Mouse (Mus musculus) 3T3-L1 (cell line): ENCODE results near the gene Cttn.

ENCODE experiments used
- DNase-seq: peaks from one replicate; pipeline ENCODE4 v3.0.0-alpha.2; 2015; ENCODE audit warnings: low read depth, low spot score

The Cttn gene

DNA sequence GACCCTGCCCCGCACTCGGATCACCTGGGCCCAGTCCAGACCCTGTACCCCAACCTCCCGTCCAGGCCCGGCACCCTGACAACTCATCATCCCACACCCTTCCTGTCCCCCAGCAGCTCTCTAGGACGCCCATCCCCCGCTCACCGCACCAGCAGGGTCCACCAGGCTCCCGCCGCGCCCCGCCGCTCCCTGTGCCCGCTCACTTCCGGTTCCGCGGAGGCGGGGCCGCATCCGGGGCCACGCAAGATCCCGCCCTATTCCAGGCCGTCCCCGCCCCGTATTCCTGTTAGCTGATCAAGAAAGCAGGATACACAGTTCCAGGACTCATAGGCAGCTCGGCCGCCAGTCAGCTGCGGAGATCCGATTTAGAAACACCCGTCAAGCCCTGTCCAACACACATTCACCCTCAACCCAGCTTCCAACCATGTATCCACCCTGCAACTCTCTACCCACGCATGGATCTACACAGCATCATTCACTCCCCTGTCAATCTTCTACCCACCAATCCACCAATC, at the start of gene Cttn:
Gene Cttn (minus strand): TSS at position 465 of the 515 bp plus-strand sequence.
- DNase-seq = peak; percentile 88

DNA sequence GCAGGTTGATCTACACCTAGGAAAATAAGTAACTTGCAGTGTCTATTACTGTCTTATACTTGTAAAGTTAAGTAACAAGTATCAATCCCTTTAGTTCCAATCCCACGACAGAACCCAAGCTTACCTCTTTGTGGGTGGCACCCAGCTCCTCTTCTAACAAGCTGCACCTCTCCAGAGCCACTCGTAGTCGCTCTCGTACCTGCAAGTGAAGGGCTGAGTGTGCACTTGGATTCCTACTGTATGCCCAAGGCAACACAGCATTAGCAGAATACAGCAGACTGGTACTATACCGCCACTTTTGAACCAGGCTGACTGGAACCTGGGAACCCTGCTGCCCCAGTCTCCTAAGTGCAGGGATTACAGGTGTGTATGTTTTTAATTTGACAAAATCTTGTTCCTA, 49.0 kb upstream of the Cttn start:
- DNase-seq = no peak

DNA sequence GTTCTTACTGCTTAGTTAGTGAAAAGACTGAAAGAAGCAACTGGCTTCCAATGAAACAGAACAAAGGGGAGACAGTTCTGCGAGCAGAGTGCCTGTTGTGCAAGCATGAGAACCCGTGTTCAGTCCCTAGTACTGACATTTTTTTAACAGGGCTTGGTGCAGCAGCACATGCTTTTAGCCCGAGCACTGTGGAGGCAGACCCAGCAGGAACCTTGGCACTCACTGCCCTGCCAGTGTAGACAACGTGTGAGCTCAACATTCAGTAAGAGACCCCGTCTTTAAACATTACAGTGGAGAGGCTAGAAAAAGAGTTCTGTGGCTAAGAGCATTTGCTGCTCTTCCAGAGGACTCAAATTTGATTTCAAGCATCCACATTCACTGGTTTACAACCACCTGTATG, 45.9 kb upstream of the Cttn start:
- no peak for DNase-seq

DNA sequence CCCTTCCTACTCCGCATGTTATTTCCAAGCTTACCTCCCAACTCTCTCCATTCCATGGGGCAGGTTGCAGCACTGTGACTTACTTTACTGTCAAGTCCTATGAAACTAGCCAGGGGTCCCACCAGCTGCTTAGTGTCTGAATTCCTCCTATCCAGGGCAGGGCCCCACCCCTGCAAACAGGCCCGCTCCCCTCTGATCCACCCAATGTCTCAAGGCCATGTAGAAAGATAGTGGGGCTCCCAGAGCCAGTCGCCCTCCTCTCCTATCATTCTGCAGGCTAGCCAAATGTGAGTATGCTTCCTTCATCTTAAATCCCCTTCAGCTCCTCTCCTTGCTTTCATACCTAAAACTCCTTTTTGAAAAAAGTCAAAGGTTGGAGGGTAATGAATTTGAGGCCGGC, 38.3 kb upstream of the Cttn start:
- no peak for DNase-seq

DNA sequence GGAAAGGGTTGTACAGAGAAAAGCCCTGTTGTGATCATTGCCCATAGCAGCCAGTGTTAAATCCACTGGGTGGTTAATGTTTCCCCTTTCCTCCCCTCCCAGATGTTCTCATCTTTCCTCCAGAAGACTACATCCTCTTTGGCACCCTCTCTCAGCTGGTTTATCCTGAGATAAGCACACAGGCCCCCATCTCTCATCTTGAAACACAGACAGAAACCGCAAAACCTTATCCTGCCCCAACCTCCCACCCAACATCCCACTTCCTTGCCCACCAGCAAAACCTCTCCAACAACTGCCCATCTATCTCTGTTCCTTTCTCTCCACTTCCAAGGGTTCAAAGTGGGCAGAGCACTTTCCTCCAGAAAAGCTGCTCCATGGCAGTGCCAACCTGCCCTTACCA, 36.0 kb upstream of the Cttn start:
- no peak for DNase-seq

DNA sequence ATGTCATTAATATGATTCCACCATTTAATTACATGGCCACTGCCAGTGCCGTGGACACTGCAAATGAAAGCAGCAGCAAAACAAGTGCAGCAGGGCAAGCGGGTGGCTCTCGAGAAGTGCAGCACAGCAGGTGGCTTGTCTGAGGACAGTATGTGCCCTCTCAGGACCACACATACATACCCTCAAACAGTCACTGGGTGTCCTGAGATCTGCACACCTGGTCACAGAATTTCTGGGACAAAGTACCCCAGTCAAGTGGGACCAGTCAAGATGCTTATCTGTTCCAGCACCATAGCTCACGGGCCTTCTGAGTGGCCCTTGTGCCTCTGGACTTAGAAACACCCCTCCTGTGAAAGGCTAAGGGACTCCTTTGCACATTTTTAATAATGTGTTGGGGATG, 33.1 kb upstream of the Cttn start:
- DNase-seq = no peak

DNA sequence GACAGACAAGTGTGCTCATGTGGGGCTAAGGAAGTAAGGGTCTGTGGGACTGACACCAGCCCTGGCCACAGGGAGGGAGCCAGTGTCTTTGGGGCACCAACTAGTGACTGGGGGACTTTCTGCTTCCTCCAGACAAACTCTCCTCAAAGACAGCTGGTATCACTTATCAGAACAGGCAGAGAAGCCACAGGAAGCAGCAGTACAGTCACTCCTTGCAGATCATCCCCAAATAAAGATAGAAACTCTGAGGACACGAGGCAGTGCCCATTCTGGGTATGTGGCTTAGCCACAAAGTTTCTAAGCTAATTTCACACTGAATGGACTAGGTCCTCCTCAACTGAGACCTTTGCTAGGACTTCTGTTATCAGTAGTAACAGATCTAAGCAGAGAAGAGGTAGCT, 22.1 kb upstream of the Cttn start:
- DNase-seq = no peak

DNA sequence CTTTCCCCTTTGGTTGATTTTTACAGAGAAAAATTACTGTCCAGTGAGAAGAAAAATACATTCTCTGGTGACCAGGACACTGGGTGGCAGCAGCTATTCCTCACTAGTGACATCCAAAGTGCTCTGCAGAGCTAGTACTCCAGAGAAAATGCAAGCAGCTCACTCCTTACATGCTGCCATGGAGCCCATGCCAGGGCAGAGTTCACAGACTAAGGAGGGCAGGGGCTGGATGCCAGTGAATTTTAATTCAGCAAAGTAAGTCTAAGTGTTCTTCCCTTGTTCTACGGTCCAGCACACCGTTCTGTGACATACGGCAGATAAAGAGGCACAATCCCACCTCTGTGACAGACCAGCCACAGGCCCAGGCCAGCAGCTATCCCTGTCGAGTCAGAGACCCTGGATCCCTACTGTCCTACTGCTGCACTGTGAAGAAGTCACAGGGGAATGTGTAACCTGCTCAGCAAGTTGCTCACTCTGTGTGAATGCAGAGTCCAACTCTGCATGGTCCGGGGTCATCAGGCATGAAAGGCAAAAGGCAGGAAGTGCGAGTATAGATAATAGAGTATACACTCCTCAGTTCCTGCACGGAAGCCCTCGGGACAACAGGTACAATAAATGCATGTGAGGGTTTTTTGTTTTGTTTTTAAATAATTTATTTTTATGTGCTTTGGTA, 19.5 kb upstream of the Cttn start:
- no peak for DNase-seq

DNA sequence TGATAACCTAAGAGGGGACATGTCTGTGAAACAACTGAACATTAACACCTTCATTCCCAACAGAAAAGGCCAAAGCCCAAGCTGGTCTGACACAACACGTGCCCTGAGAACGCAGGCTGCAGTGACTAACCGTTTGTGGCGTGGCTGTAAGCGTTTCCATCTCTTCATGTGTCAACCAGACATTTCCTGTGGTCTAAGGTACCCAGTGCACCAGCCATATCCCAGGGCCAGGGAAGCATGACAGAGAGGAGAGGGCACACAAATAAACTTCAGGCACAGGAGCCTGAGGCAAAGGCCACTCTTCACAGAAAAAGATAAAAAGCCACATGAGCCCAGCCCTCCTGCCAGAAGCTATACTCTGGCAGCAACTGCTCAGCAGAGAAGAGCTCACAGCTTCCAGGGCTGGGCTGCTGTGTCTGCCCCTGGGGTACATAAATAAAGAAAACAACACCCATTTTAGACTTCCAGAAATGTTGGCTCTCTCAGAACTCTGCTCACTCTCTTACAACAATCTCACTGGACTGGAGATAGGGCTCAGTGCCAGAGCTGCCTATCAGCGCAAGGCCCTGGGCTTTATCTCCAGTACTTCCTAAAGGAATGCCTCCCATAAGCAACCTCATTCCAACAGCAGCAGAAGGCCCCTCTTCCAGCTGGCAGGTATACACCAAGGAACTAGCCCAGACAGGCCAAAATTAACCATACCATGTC, 18.4 kb upstream of the Cttn start:
- DNase-seq = no peak

DNA sequence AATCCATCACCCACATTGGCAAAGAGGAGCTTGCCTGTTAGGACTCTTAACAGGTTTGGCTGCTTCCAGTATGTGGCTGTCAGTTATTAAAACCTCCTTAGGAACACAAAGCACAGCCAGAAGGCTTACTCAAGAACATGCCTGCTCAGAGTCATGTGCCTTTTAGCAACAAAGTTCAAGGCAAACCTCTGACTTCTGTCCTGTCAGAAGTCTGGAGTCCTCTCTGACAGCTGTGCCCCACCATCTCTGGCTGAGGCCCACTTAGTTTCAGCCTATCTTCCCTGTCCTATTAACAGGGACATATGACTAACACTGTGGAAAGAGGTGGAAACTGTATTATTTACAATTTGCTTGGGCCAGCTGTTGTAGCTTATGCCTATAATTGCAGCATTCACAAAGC, 9.5 kb upstream of the Cttn start:
- no peak for DNase-seq

DNA sequence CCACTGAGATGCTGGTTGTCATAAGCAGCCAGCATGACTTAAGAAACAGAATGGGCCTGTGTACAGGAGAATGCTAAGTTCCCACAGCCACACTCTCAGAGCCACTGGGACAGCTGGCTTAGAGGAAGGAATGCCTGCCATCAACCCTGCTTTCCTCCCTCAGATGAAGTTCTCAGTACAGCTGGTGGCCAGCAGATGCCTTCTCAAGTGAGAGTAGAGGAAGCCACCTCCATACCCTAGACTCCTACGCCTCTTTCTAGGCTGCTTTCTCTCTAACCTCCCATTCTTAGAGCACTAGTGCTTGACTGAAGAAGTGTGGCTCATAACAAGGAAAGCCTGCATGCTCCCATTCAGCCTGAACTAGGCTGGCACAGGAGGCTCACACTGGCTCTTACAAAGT, 8.8 kb upstream of the Cttn start:
- no peak for DNase-seq

DNA sequence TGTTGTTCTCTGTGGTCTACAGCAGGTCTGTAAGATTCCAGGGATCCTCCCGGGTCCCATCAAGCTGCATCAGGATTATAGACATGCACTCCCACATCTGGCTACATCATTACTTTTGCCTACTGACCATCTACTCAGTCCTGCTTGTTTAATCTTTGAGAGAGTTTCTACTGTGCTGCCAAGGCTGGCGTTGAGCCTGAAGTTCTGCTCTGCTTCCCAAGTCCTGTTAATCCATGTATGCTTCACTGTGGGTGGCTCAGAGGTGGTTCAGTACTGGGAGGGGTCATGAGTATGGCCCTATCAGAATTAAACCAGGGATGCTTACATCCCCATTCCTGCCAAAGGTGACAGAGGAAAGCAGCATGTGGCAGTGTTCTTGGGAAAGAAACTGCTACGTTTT, 4.9 kb upstream of the Cttn start:
- DNase-seq = no peak

DNA sequence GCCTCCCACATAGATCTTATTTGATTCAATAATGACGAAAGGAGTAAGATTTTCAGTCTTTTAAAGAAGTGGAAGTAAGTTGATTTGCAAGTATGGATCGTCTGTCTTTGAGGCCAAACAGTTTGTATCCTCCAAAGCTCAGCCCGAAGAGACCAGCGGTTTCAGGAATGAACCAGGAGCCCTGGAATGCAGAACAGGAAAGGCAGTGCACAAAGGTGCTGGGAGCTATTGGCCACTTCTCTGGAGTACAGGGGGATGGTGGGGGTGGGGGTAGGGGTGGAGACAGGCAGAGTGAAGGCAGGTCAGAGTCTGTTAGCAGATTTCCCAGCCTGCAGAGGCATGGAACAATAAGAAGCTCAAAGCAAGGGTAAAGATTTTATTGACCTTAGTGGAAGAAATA, 2.7 kb upstream of the Cttn start:
- DNase-seq = no peak

DNA sequence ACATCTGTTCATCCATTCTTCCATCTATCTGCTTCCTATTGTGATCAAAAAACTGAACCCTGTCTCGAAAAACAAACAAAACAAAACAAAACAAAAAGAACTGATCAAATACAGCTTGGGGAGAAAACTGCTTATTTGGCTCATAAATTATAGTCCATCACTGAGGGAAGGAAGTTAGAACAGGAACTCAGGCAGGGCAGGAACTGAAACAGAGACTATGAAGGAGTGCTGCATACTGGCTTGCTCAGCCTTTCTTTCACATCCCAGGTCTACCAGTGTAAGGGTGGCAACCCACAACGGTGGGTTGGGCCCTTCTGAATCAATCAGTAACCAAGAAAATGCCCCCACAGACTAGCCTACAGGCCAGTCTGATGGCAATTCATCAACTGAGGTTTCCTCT, 294 bp upstream of the Cttn start:
- no peak for DNase-seq

DNA sequence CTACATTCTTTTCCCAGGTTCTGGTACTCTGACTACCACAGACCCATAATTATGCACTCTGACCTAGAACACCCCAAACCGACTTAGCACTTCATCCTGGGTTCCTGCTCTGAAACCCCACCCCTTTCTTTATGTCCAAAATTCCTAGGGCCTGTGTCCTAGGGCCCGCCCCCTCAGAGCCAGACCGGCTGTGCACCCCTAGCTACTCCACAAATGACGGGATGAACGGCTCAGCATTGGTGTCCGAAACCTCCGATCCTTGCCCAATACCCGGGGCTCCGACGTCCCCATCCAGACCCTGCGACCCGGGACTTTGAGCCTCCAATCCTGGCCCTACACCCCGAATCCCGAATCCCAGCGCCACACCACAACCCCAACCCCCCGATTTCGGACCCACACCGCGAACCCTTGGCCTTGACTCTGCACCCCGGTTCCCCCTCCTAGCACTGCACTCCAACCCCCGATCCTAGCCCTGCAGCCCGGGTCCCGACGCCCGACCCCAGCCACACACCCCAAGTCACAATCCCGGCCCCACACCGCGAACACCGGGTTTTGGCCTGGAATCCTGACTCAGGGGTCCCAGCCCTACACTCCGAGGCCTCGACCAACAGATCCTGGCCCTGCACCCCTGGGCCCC, 783 bp downstream of the Cttn start:
- peak; percentile 83 for DNase-seq

DNA sequence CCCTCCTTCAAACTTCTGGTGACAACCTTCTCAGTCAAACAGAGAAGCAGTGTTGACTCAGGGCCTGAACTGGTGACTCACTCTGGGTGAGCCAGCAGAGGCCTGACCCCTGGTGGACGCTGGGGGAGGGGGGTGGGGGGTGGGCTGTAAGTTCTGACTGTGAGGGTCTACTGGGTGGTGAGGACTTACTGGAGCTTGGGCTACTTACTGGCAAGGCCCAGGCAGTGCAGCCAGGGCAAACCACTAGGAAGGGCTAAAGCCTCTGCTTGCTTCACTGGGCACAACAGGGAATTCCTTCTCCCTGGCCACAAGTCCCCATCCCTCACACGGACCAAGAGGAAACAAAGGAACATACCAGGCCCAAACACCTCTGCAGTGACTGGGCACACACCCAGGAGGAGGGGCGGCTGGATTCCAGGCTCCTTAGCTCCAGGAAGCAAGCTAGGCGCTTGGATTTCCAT, 1.6 kb downstream of the Cttn start:
- DNase-seq = peak; percentile 91

DNA sequence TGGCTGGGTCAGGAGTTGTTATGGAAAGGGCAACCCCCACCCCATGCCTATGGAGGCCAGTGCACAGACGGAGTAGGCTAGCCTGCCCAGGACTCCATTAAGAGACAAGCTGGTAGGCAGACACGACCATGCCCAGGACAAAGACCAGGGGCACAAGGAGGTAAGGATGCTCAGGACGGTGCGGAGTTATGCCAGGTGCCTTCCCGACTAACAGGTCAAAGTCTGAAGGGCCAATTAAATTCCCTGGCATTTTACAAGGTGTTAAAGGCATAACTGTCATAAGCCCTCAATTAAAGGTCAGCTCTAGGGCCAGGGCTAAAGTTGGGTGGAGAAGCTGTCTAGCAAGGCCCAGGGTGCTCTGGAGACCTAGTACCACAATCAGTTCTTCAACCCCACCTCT, 2.1 kb downstream of the Cttn start:
- DNase-seq = no peak

DNA sequence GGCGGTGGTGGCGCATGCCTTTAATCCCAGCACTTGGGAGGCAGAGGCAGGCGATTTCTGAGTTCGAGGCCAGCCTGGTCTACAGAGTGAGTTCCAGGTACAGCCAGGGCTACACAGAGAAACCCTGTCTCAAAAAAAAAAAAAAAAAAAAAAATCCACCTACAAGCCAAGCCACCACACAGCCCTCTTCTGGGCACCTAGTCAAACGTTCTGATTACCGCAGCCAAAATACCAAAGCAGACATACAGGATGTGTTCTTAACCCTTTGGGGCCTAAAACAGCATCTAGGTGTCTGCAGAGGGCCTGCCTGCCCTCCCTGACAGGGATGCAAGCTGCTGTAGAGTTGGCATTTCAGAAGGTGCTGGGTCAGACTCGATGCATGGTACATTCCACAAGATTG, 8.2 kb downstream of the Cttn start:
- no peak for DNase-seq

DNA sequence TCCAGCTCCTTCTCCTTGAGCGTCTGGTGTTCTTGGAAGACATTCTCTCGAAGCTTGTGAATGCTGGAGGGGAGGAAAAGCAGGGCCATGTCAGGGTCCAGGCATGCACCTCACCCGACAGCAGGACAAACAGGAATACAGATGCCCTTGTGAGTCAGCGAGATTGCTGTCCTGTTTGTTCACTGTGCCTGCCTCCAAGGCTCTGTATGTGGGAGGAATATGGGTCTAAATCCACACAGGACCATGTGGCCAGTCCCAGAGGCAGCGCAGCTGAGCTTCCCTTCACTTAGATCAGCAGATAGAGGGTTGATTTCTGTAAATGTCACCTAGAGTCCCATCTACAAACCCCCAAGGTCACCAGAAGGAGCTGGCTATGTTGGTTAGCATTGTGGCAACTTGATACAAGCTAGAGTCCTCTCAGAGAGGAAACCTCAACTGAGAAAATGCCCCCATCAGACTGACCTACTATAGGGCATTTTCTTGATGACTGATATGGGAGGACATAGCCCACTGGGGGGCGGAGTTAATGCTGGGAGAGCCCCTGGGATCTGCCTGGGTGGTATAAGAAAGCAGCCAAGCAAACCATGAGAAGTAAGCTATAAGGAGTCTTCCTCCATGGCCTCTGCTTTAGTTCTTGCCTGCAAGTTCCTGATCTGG, 9.4 kb downstream of the Cttn start:
- no peak for DNase-seq

DNA sequence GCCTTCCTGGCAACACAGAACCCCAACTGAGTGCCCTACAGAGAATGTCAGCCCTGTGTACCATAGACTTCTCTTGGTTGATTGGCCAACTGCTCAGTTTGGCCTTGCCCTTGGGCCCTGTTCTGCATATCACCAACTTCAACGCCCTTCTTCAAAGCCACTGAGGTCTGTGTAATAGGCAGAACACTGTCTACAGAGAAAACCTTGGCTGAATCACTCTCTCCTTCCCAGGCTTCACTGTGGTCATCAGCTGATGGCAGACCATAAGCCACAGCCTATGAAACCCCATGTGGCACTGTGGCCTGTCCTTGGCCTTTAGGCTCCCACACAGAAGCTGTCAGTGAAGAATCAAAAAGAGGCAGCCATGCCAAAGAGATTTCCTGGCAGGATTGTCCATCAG, 11.9 kb downstream of the Cttn start:
- no peak for DNase-seq

DNA sequence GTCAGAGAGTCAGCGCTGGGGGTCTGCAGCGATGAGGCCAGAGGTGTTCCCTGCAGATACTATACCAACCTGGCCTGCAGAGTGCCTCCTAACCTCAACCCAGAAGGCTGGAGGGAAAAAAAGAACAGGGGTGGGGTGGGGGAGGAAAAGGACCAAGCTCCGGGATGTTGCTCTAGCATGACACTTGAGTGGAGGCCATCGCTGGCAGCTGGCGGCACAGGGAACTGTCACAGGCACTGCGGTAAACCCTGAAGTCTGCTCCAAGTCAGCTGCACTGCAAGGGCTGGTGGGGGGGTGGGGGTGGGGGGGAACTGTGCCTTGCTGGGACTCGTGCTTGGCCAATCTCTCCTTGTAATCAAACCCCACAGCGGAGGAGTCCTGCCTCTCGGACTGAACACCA, 20.1 kb downstream of the Cttn start:
- DNase-seq = no peak
